Mouse (Mus musculus) MEL (cell line): ENCODE measurements at regions not wholly inside any gene's neighbourhood (a gene's known extent, or its start where the extent isn't known, plus 50 kb on each side); places are given as distances from the start of the nearest gene placed in this dataset.

Experiments used
- CTCF ChIP-seq, 3 experiments: IDR thresholded peaks in 2 of 3; conservative IDR thresholded peaks in 1 of 3; 2 replicates each; pipeline ENCODE4 v1.5.1; 2011 to 2012; ENCODE audit warnings: low read length in 3 of 3, low read depth in 2 of 3, mild to moderate bottlenecking in 2 of 3, improper control_type of control experiment in 1 of 3, inconsistent platforms in 1 of 3, mixed read lengths in 1 of 3, moderate library complexity in 1 of 3; ENCODE audit not compliant: control insufficient read depth in 1 of 3, insufficient read depth in 1 of 3, poor library complexity in 1 of 3, severe bottlenecking in 1 of 3
- E2F4 ChIP-seq: IDR thresholded peaks from 2 replicates; pipeline ENCODE4 v1.6.1; 2011; ENCODE audit warnings: low read depth, low read length, improper control_type of control experiment, borderline replicate concordance
- EP300 ChIP-seq, 2 experiments: IDR thresholded peaks; 2 replicates each; pipeline ENCODE4 v1.6.1; 2011; ENCODE audit warnings: improper control_type of control experiment in 2 of 2, low read length in 2 of 2, low read depth in 1 of 2, mild to moderate bottlenecking in 1 of 2
- HCFC1 ChIP-seq: IDR thresholded peaks from 2 replicates; pipeline ENCODE4 v1.6.1; 2012; ENCODE audit warnings: low read depth, mild to moderate bottlenecking, inconsistent platforms, low read length, improper control_type of control experiment, moderate library complexity
- MAX ChIP-seq: IDR thresholded peaks from 2 replicates; pipeline ENCODE4 v1.6.1; 2011; ENCODE audit warnings: low read length, improper control_type of control experiment
- MYC ChIP-seq: IDR thresholded peaks from 2 replicates; pipeline ENCODE4 v1.6.1; 2011; ENCODE audit warnings: low read depth, mild to moderate bottlenecking, low read length, improper control_type of control experiment, moderate library complexity
- POLR2A ChIP-seq, 2 experiments: IDR thresholded peaks; 2 replicates each; pipeline ENCODE4 v1.6.1; 2011 to 2012; ENCODE audit warnings: low read length in 2 of 2, mild to moderate bottlenecking in 2 of 2, control low read depth in 1 of 2, improper control_type of control experiment in 1 of 2, low read depth in 1 of 2, moderate library complexity in 1 of 2; ENCODE audit not compliant: control insufficient read depth in 1 of 2, insufficient read depth in 1 of 2, poor library complexity in 1 of 2
- POLR2AphosphoS2 ChIP-seq: IDR thresholded peaks from 2 replicates; pipeline ENCODE4 v1.6.1; 2011; ENCODE audit warnings: low read length, improper control_type of control experiment
- POLR2AphosphoS5 ChIP-seq: IDR thresholded peaks from 2 replicates; pipeline ENCODE4 v1.6.1; 2012; ENCODE audit warnings: low read depth, borderline replicate concordance, mild to moderate bottlenecking, inconsistent platforms, low read length, moderate library complexity, mixed read lengths
- SMC3 ChIP-seq: IDR thresholded peaks from 2 replicates; pipeline ENCODE4 v1.6.1; 2011; ENCODE audit warnings: low read depth, low read length, improper control_type of control experiment
- TAL1 ChIP-seq: IDR thresholded peaks from 2 replicates; pipeline ENCODE4 v1.6.1; 2012; ENCODE audit warnings: mild to moderate bottlenecking, inconsistent platforms, low read length, moderate library complexity, mixed read lengths
- UBTF ChIP-seq: IDR thresholded peaks from 2 replicates; pipeline ENCODE4 v1.6.1; 2012; ENCODE audit warnings: low read depth, mild to moderate bottlenecking, inconsistent platforms, low read length, improper control_type of control experiment, moderate library complexity, borderline replicate concordance; ENCODE audit not compliant: insufficient read depth
- ZC3H11A ChIP-seq: IDR thresholded peaks from 2 replicates; pipeline ENCODE4 v1.6.1; 2012; ENCODE audit warnings: low read depth, mild to moderate bottlenecking, inconsistent platforms, low read length, improper control_type of control experiment
- ZMIZ1 ChIP-seq: IDR thresholded peaks from 2 replicates; pipeline ENCODE4 v1.6.1; 2012; ENCODE audit warnings: low read depth, mild to moderate bottlenecking, inconsistent platforms, low read length, improper control_type of control experiment, moderate library complexity

DNA sequence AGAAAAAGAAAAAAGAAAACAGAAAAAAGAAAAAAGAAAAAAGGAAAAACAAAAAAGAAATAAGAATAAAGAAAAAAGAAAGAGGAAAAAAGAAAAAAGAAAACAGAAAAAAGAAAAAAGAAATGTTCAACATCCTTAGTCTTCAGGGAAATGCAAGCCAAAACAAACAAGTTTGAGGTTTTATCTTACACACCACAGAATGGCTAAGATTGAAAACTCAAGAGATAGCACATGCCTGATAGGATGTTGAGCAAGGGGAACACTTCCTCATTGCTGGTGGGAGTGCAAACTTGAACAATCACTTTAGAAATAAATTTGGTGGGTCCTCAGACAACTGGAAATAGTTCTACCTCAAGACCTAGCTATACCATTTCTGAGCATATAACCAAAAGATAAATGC is 116.4 kb upstream of the Slitrk6 start:
- no peak for TF ChIP-seq POLR2A (IDR thresholded peaks at IDR 0.05; ENCODE audit: control insufficient read depth in 1 of 2, insufficient read depth in 1 of 2, low read depth in 1 of 2, low read length in 2 of 2, poor library complexity in 1 of 2)
- TF ChIP-seq MAX: no peak
- no peak for TF ChIP-seq POLR2AphosphoS2
- no peak for TF ChIP-seq SMC3
- TF ChIP-seq CTCF (IDR thresholded peaks at IDR 0.05 in 2 of 3, conservative IDR thresholded peaks at IDR 0.05 in 1 of 3; ENCODE audit: control insufficient read depth in 1 of 3, insufficient read depth in 1 of 3, low read depth in 2 of 3, low read length in 3 of 3, poor library complexity in 1 of 3, severe bottlenecking in 1 of 3): no peak
- no peak for TF ChIP-seq ZMIZ1
- peak in 1 of 2 experiments; percentile 50; a peak in 1 of 4 replicates for TF ChIP-seq EP300 (IDR thresholded peaks at IDR 0.05; ENCODE audit: low read depth in 1 of 2, low read length in 2 of 2)
- TF ChIP-seq TAL1: no peak
- TF ChIP-seq POLR2AphosphoS5: no peak
- TF ChIP-seq HCFC1: no peak
- no peak for TF ChIP-seq ZC3H11A
- no peak for TF ChIP-seq UBTF
- TF ChIP-seq E2F4: no peak
- TF ChIP-seq MYC: no peak
